Mouse (Mus musculus) bone marrow, adult 2 months (tissue): ENCODE measurements around the gene Adam6b. TPM values are rescaled to one million over a fixed set of nuclear protein-coding genes. Genes with fewer than 3 reads are reported as not detected.
"Not testable (repeated sequence)": the region's sequence is repeated elsewhere in the genome, so short reads cannot be mapped to it uniquely, and the experiment has no call there.

Source experiments
- H3K27ac ChIP-seq: fragments of 200-500 bp; 2 replicates; pipeline ENCODE4 v1.5.1; 2012; ENCODE audit warnings: low read depth, mild to moderate bottlenecking, control low read depth, inconsistent platforms, low read length; ENCODE audit not compliant: control insufficient read depth, poor library complexity, insufficient read depth
- H3K4me1 ChIP-seq: fragments of 200-500 bp; 2 replicates; pipeline ENCODE4 v1.6.1; 2011; ENCODE audit warnings: low read length; ENCODE audit not compliant: control insufficient read depth, insufficient read depth
- H3K4me3 ChIP-seq: fragments of 200-500 bp; replicated peaks from 2 replicates; pipeline ENCODE3; 2011; ENCODE audit warnings: mild to moderate bottlenecking, low read depth, low read length, control low read depth; ENCODE audit not compliant: control insufficient read depth
- CTCF ChIP-seq: fragments of 200-500 bp; IDR thresholded peaks from 2 replicates; pipeline ENCODE4 v1.5.1; 2011; ENCODE audit warnings: low read length, control low read depth; ENCODE audit not compliant: control insufficient read depth, insufficient read depth
- POLR2A ChIP-seq: fragments of 200-500 bp; IDR thresholded peaks from 2 replicates; pipeline ENCODE4 v1.6.1; 2011; ENCODE audit warnings: low read depth, mild to moderate bottlenecking, control low read depth, low read length, borderline replicate concordance; ENCODE audit not compliant: control insufficient read depth
- WGBS: fragments of 180-500 bp; shearing (Covaris S2); methylation state at CpG from one replicate; pipeline ENCODE4 v1.1.7; 2018; 5-methylcytosine and 5-hydroxymethylcytosine counted together
- polyA plus RNA-seq: library from polyadenylated mRNA; stranded (reverse); fragments of >200 nt; gene quantifications from 2 replicates; pipeline ENCODE4 v1.2.4, GENCODE M21; 2011; ENCODE audit warnings: low replicate concordance; ENCODE audit not compliant: missing spikeins, insufficient read depth, insufficient read length

Gene Adam6b
- polyA plus RNA-seq = 0.80 TPM in 1 of 2 replicates, not detected in the other

DNA sequence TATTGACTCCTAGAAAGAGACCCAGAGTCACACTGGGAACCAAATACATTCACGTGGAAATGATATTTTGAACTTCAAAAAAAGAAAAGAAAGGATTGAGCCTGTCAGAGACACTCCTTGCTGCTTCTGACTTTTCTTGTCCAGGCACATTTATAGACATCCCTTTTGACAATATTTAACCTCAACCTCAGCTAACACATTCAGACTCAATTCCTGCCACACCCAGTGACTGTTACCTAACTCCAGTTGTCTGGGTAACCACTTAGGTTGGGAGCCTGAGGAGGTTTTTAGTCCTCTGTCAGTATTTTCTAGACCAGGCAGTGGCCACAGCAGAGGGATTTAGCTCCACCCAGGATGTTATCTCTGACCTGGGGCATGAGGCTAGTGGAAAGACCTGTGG lies at the start of gene Adam6b:
Adam6b (plus strand) TSS at position 301 of the 400 bp plus-strand sequence.
- not testable (repeated sequence) for H3K4me3 ChIP-seq, H3K4me1 ChIP-seq, H3K27ac ChIP-seq
- WGBS = 64% methylated on average over 1 of the region's 1 CpGs

DNA sequence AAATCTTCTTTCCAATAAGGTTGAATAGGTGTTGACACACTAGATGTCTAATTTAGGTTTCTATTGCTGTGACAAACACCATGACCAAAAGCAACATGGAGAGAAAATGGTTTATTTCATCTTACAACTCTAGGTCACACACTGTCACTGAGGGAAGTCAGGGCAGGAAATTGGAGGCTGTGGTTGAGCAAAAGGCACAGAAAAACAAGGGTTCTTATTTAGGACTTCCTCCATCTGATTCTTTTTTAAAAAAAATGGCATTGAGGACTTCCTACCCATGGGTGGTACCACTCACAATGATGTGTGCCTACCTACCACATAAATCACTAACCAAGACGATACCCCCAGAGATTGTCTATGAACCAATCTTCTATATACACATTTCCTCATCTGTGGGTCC lies 43.2 kb upstream of the Adam6b start:
- WGBS = 0% methylated on average over 1 of the region's 1 CpGs
- TF ChIP-seq POLR2A (no peak), CTCF (no peak)
- no peak overlapping the region for H3K27ac ChIP-seq
- no peak overlapping the region for H3K4me3 ChIP-seq
- H3K4me1 ChIP-seq = no peaks in the 10 kb centered on the region

DNA sequence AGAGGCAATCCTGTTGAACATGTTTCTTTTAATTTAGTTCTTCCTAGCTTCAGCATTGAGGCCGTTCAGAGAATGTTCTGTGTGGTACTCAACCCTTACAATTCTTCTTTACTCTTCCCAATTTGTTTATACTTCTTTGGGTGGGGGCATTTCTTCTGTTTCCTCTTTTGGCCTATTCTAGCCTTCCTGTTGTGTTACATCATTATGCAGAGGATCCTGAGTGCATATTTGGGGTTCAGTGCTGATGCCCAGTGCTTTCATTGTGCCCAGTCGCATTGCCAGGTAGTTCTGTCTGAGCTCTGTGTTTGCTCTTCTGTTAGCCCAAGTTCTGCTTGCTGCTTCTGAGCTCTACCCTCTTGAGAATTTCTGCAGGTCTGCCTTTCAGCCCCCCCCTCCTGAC lies 13.1 kb upstream of the Adam6b start:
- TF ChIP-seq CTCF (no peak), POLR2A (no peak)
- Histone ChIP-seq H3K27ac (no peak overlapping the region), H3K4me1 (no peaks in the 10 kb centered on the region; the same call in 1 of the 2 replicates), H3K4me3 (no peak overlapping the region)
- WGBS = 39% methylated on average over 2 of the region's 2 CpGs

DNA sequence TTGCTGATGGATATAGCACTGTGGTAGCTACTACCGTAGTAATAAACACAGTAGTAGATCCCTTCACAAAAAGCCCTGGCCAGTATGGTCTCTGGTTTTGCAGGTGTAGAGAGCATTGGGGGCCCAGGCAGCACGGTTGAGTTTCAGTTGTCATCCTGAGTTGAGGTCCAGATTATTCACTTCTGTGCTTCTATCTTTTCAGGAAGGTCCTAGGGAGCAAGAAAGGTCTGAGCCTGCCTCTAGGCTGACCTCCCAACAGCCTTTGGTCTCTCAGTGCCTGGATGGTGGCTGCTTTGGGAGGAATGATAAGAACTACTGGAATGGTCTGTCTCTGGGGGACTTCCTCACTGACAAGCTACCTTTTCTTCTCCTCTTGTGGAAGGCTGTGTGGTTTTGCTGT lies 7.2 kb upstream of the Adam6b start:
- H3K4me1 ChIP-seq = no peaks in the 10 kb centered on the region; the same call in 1 of the 2 replicates
- TF ChIP-seq POLR2A (no peak), CTCF (no peak)

DNA sequence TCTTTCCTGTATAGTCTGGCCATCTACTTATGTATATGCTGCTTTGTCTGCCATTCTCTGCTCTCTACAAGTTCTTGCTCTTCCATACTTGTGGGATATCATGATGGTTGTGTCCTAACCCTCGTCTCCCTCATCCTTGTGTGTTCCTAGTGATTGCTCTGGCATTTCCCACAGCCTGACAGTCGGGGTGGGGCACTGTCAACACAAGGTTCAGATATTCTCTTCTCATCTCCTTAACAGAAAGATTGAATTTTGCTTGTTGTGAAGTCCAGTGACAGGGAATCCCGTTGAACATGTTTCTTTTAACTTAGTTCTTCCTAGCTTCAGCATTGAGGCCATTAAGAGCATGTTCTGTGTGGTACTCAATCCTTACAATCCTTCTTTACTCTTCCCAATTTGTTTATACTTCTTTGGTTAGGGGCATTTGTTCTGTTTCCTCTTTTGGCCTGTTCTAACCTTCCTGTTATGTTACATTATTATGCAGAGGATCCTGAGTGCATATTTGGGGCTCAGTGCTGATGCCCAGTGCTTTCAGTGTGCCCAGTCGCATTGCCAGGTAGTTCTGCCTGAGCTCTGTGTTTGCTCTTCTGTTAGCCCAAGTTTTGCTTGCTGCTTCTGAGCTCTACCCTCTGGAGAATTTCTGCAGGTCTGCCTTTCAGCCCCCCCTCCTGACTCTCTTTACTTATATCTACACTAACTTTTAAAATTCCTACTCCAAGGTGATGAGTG lies 6.5 kb upstream of the Adam6b start:
- no peaks in the 10 kb centered on the region; the same call in 1 of the 2 replicates for H3K4me1 ChIP-seq
- no peak overlapping the region for H3K27ac ChIP-seq
- 54% methylated on average over 4 of the region's 4 CpGs for WGBS

More for the DNA sequence above, 7.2 kb upstream of the Adam6b start:
- Histone ChIP-seq H3K27ac (peak overlapping the region; percentile 51), H3K4me3 (peak overlapping the region; percentile 36)
- WGBS = 65% methylated on average over 2 of the region's 2 CpGs

DNA sequence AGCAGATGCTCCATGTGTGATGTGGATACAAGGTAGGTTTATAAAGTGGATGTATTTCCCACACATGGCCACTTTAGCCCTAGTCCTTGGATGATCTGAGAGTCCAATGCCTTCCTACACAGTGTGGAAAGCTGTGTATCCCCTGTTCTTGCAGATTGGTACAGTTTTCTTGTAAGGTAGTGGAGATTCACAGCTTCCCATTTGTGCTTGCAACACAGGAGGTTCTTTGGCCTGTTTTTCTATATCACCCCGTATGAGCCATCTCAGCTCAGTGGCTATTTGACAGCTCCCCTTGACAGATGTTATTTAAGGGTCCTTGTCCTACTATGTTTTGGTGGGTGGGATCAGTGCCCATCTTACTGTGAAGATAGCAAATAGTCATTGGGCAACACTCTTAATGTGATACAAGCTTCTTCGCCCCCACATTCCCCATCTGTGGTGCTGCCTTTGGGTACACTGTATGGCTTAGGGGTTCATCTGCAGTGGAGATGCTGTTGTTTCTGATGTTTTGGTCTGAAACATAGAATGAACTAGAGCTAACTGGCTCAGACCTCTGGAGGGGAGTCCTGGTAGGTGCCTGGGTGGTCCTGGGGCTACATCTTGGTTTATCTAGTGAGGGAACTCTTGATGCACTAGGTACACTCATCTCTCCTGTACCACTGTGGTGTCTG lies 5.7 kb upstream of the Adam6b start:
- H3K27ac ChIP-seq = no peak overlapping the region
- TF ChIP-seq CTCF = no peak
- TF ChIP-seq POLR2A = no peak
- H3K4me1 ChIP-seq = no peaks in the 10 kb centered on the region; the same call in 1 of the 2 replicates
- H3K4me3 ChIP-seq = no peak overlapping the region
- 73% methylated on average over 2 of the region's 2 CpGs for WGBS

More for the DNA sequence above, 6.5 kb upstream of the Adam6b start:
- no peak overlapping the region for H3K4me3 ChIP-seq
- TF ChIP-seq CTCF = no peak
- TF ChIP-seq POLR2A = no peak

DNA sequence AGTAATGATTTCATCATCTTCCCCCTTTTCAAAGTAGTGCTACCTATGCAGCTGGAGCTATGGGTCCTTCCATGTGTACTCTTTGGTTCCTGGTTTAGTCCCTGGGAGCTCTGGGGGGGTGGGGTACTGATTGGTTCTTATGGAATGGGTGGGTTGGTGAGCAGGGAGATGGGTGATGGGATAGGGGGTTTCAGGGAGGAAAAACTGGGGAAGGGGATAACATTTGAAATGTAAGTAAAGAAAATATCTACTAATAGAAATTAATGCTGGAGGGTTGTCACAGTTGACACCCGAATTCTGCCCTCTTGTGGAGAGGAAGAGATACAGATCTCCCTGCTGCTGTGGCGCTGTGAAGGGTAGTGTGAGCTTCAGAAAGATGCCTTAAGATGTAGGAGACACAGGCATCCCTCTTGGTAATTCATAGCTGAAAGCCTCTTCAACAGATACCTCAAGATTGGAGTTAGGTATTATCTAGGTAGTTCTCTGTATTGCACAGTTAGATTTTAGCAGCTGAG lies 4.3 kb upstream of the Adam6b start:
- WGBS = 3% methylated on average over 2 of the region's 2 CpGs
- 0 out of 2 replicates have a peak, but pooled peaks have one; percentile 36 for TF ChIP-seq CTCF
- TF ChIP-seq POLR2A = no peak
- Histone ChIP-seq H3K27ac (no peak overlapping the region), H3K4me1 (no peaks in the 10 kb centered on the region; the same call in 1 of the 2 replicates), H3K4me3 (no peak overlapping the region)

DNA sequence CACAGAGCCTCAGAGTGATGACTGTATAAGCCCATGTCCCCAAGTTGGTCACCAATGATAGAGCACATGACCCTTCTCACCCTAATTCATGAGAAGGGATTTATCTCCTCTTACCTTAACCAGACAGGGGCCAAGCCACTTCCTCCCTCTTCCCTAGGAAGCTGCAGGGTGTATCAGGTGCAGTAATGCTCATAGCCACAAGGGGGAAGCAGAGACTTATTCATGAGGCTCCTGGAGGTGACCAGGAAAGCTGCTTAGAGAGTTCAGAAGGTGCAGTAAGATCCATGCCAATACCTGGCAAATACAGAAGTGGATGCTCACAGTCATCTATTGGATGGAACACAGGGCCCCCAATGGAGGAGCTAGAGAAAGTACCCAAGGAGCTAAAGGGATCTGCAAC lies 1.6 kb upstream of the Adam6b start:
- not testable (repeated sequence) for H3K27ac ChIP-seq, H3K4me3 ChIP-seq, H3K4me1 ChIP-seq
- peak; percentile 59 for TF ChIP-seq CTCF
